Mouse (Mus musculus) hindbrain, postnatal 0 days (tissue): Measurements from ENCODE around the gene Mfsd11. TPM values are rescaled to one million over a fixed set of nuclear protein-coding genes. Genes with fewer than 3 reads are reported as not detected.

Experiments
- ATAC-seq: fragments of 200-750 bp; cut with Nextera tagmentation; 2 replicates; pipeline ENCODE4 v1.8.0; 2017; ENCODE audit warnings: mild to moderate bottlenecking, moderate TSS enrichment, moderate library complexity
- DNase-seq: peaks from one replicate; pipeline ENCODE4 v3.0.0-alpha.2; 2015; ENCODE audit warnings: low spot score
- H3K27ac ChIP-seq: fragments of 300-500 bp; sonication (generic); 2 replicates; pipeline ENCODE4 v1.5.1; 2014; ENCODE audit warnings: mild to moderate bottlenecking
- H3K27me3 ChIP-seq: fragments of 300-500 bp; sonication (generic); 2 replicates; pipeline ENCODE4 v1.6.1; 2014; ENCODE audit warnings: low read length, mixed read lengths; ENCODE audit not compliant: insufficient read depth
- H3K36me3 ChIP-seq: fragments of 300-500 bp; sonication (generic); 2 replicates; pipeline ENCODE4 v1.6.1; 2014; ENCODE audit warnings: low read length, mixed read lengths; ENCODE audit not compliant: insufficient read depth
- H3K4me1 ChIP-seq: fragments of 300-500 bp; sonication (generic); 2 replicates; pipeline ENCODE4 v1.6.1; 2014; ENCODE audit warnings: antibody characterized with exemption, low read length, mixed read lengths; ENCODE audit not compliant: insufficient read depth
- H3K4me2 ChIP-seq: fragments of 300-500 bp; sonication (generic); 2 replicates; pipeline ENCODE4 v1.6.1; 2014; ENCODE audit warnings: low read depth, mild to moderate bottlenecking, low read length, moderate library complexity, mixed read lengths
- H3K4me3 ChIP-seq: fragments of 300-500 bp; sonication (generic); 2 replicates; pipeline ENCODE4 v1.5.1; 2014; ENCODE audit warnings: low read length
- H3K9ac ChIP-seq: fragments of 300-500 bp; sonication (generic); replicated peaks from 2 replicates; pipeline ENCODE4 v1.6.1; 2014; ENCODE audit warnings: mild to moderate bottlenecking, low read length, moderate library complexity, mixed read lengths
- H3K9me3 ChIP-seq: fragments of 300-500 bp; sonication (generic); 2 replicates; pipeline ENCODE4 v1.6.1; 2016; ENCODE audit warnings: low read length, mixed read lengths
- CTCF ChIP-seq: IDR thresholded peaks from 2 replicates; pipeline ENCODE4 v1.5.1; 2016; ENCODE audit warnings: antibody characterized with exemption, control low read depth, low read depth
- WGBS: fragments of 180-500 bp; shearing (Covaris S2); extraction: QIAGEN DNeasy Blood & Tissue Kit; methylation state at CpG from one replicate; pipeline ENCODE4 v1.1.7; 2014; 5-methylcytosine and 5-hydroxymethylcytosine counted together
- polyA plus RNA-seq: library from polyadenylated mRNA; unstranded; fragments of >200 nt; fragmentation: Nextera tagmentation; extraction: Ambion mirVana; gene quantifications from 2 replicates; pipeline ENCODE4 v1.2.1, GENCODE M21; 2015
- total RNA-seq: library from RNA; depleted of rRNA; stranded (reverse); fragments of >200 nt; gene quantifications from 2 replicates; pipeline ENCODE4 v1.2.3, GENCODE M21; 2014

Gene Mfsd11
- total and polyA plus RNA-seq, 2 experiments from 2014 or later: 45.6 to 62.8 TPM

GRCm38 (mm10) chr11:116914267-116914885, 62.1 kb downstream of the Mfsd11 start:
- no peak for TF ChIP-seq CTCF
- ATAC-seq (no peak), DNase-seq (no peak)
- no peak overlapping the region for H3K27ac ChIP-seq
- H3K4me3 ChIP-seq: no peak overlapping the region
- 0 out of 2 replicates have a peak, but pooled peaks cover 3% of the 10 kb centered on the region for H3K27me3 ChIP-seq
- no peaks in the 10 kb centered on the region for H3K4me1 ChIP-seq
- H3K9ac ChIP-seq: no peak overlapping the region
- no peaks in the 10 kb centered on the region for H3K36me3 ChIP-seq
- H3K9me3 ChIP-seq: no peaks in the 10 kb centered on the region
- WGBS: 53% methylated on average over 5 of the region's 5 CpGs
- no peak overlapping the region for H3K4me2 ChIP-seq

- Histone ChIP-seq H3K36me3 (no peaks in the 10 kb centered on the region), H3K27me3 (0 out of 2 replicates have a peak, but pooled peaks cover 3% of the 10 kb centered on the region), H3K27ac (no peak overlapping the region), H3K9ac (no peak overlapping the region), H3K9me3 (no peaks in the 10 kb centered on the region), H3K4me3 (no peak overlapping the region), H3K4me2 (no peak overlapping the region), H3K4me1 (no peaks in the 10 kb centered on the region)
- TF ChIP-seq CTCF: no peak
- 88% methylated on average over 3 of the region's 3 CpGs for WGBS
- DNase-seq (no peak), ATAC-seq (no peak)
Measured at GRCm38 (mm10) chr11:116915241-116915640, 63.0 kb downstream of the Mfsd11 start.

GRCm38 (mm10) chr11:116917361-116917760, 65.1 kb downstream of the Mfsd11 start:
- Histone ChIP-seq H3K36me3 (no peaks in the 10 kb centered on the region), H3K4me3 (no peak overlapping the region), H3K9ac (no peak overlapping the region), H3K27me3 (0 out of 2 replicates have a peak, but pooled peaks cover 3% of the 10 kb centered on the region), H3K9me3 (no peaks in the 10 kb centered on the region), H3K4me2 (no peak overlapping the region; the same call in 1 of the 2 replicates), H3K4me1 (0 out of 2 replicates have a peak, but pooled peaks cover 11% of the 10 kb centered on the region), H3K27ac (no peak overlapping the region)
- no peak for TF ChIP-seq CTCF
- WGBS: 41% methylated on average over 7 of the region's 7 CpGs
- ATAC-seq (no peak), DNase-seq (no peak)

- Histone ChIP-seq H3K27ac (peak within 1 kb of the TSS; percentile 79), H3K9ac (peak within 1 kb of the TSS; percentile 98), H3K4me2 (peak within 1 kb of the TSS; percentile 85), H3K4me3 (peak within 1 kb of the TSS; percentile 75), H3K9me3 (no peaks in the 10 kb centered on the region), H3K27me3 (0 out of 2 replicates have a peak, but pooled peaks cover 3% of the 10 kb centered on the region), H3K36me3 (no peaks in the 10 kb centered on the region), H3K4me1 (0 out of 2 replicates have a peak, but pooled peaks cover 12% of the 10 kb centered on the region)
- peak; percentile 95 for DNase-seq
- ATAC-seq: peak; percentile 90
- WGBS: under 1% methylated on average over 60 of the region's 90 CpGs
- peak; percentile 84 for TF ChIP-seq CTCF
Measured at GRCm38 (mm10) chr11:116918323-116919185, 66.3 kb downstream of the Mfsd11 start, which contains the start of gene Mgat5b. Mgat5b (plus strand) TSS chr11:116918863.

- DNase-seq: peak; percentile 47
- Histone ChIP-seq H3K27me3 (0 out of 2 replicates have a peak, but pooled peaks cover 3% of the 10 kb centered on the region), H3K36me3 (peaks cover 4% of the 10 kb centered on the region; the same call in 1 of the 2 replicates), H3K4me1 (0 out of 2 replicates have a peak, but pooled peaks cover 12% of the 10 kb centered on the region), H3K4me3 (peak overlapping the region; percentile 75), H3K27ac (peak overlapping the region; percentile 79), H3K4me2 (peak overlapping the region; percentile 85), H3K9me3 (no peaks in the 10 kb centered on the region), H3K9ac (peak overlapping the region; percentile 98)
- 0 out of 2 replicates have a peak, but pooled peaks have one; percentile 5 for ATAC-seq
- 1% methylated on average over 56 of the region's 58 CpGs for whole genome bisulfite sequencing
- 0 out of 2 replicates have a peak, but pooled peaks have one; percentile 8 for TF ChIP-seq CTCF
Measured at GRCm38 (mm10) chr11:116919186-116920020, 67.2 kb downstream of the Mfsd11 start.

- Histone ChIP-seq H3K4me1 (0 out of 2 replicates have a peak, but pooled peaks cover 12% of the 10 kb centered on the region), H3K9ac (peak overlapping the region; percentile 98; the same call in 1 of the 2 replicates), H3K9me3 (no peaks in the 10 kb centered on the region), H3K4me3 (peak overlapping the region; percentile 75), H3K27ac (peak overlapping the region; percentile 56; the same call in 1 of the 2 replicates), H3K36me3 (peaks cover 13% of the 10 kb centered on the region), H3K27me3 (0 out of 2 replicates have a peak, but pooled peaks cover 3% of the 10 kb centered on the region), H3K4me2 (peak overlapping the region; percentile 85)
- DNase-seq (no peak), ATAC-seq (no peak)
- WGBS: 29% methylated on average over 6 of the region's 6 CpGs
- no peak for TF ChIP-seq CTCF
Measured at GRCm38 (mm10) chr11:116920746-116921145, 68.5 kb downstream of the Mfsd11 start.
